Mouse (Mus musculus): Measurements from ENCODE around the gene Inka2.

GRCm38 (mm10) chr3:105705061-105705549, 706 bp downstream of the Inka2 start:
- TF ChIP-seq CTCF (IDR thresholded peaks at IDR 0.05; ENCODE audit: control insufficient read depth, insufficient read depth, insufficient read length) (no peak), MAX (IDR thresholded peaks at IDR 0.05) (no peak), USF1 (IDR thresholded peaks at IDR 0.05; ENCODE audit: low read depth) (no peak), CEBPB (IDR thresholded peaks at IDR 0.05; ENCODE audit: low read depth) (no peak), MYOG (IDR thresholded peaks at IDR 0.05; ENCODE audit: control insufficient read depth, extremely low read depth, insufficient read length) (no peak), FOSL1 (IDR thresholded peaks at IDR 0.05; ENCODE audit: insufficient read depth, low read length, poor library complexity, severe bottlenecking) (no peak), MYOD1 (IDR thresholded peaks at IDR 0.05; ENCODE audit: control insufficient read depth, insufficient read length, low read depth) (no peak)

All from C2C12 (cell line).